Mouse (Mus musculus) liver, embryonic 14.5 days (tissue): Measurements from ENCODE around the gene Osbp2. TPM values are rescaled to one million over a fixed set of nuclear protein-coding genes. Genes with fewer than 3 reads are reported as not detected.

ENCODE experiments used
- ATAC-seq: fragments of 200-750 bp; cut with Nextera tagmentation; 2 replicates; pipeline ENCODE4 v1.8.0; 2017; ENCODE audit warnings: moderate number of reproducible peaks, mild to moderate bottlenecking, moderate library complexity; ENCODE audit not compliant: insufficient read depth
- DNase-seq, 3 experiments: peaks; one replicate each; pipeline ENCODE4 v3.0.0-alpha.2; 2012 to 2013; ENCODE audit warnings: low read depth in 3 of 3, low spot score in 3 of 3
- H3K27ac ChIP-seq: fragments of 300-500 bp; sonication (generic); 2 replicates; pipeline ENCODE4 v1.5.1; 2014; ENCODE audit warnings: moderate library complexity, mild to moderate bottlenecking, control low read depth, inconsistent platforms
- H3K27me3 ChIP-seq: fragments of 300-500 bp; sonication (generic); 2 replicates; pipeline ENCODE4 v1.6.1; 2014; ENCODE audit warnings: mild to moderate bottlenecking, low read length, moderate library complexity; ENCODE audit not compliant: control insufficient read depth, insufficient read depth
- H3K36me3 ChIP-seq: fragments of 300-500 bp; sonication (generic); replicated peaks from 2 replicates; pipeline ENCODE4 v1.6.1; 2014; ENCODE audit warnings: low read depth; ENCODE audit not compliant: control insufficient read depth, insufficient read depth
- H3K4me1 ChIP-seq, 2 experiments: fragments of 200-500 bp in 1 of 2; fragments of 300-500 bp in 1 of 2; sonication (generic) in 1 of 2; replicated peaks; 2 replicates each; pipeline ENCODE4 v1.6.1; 2012 to 2014; ENCODE audit warnings: antibody characterized with exemption in 1 of 2, inconsistent platforms in 1 of 2, low read length in 1 of 2; ENCODE audit not compliant: control insufficient read depth in 2 of 2, insufficient read depth in 2 of 2
- H3K4me2 ChIP-seq: fragments of 300-500 bp; sonication (generic); 2 replicates; pipeline ENCODE4 v1.6.1; 2014; ENCODE audit warnings: low read depth, mild to moderate bottlenecking, control low read depth, moderate library complexity
- H3K4me3 ChIP-seq, 2 experiments: fragments of 200-500 bp in 1 of 2; fragments of 300-500 bp in 1 of 2; sonication (generic) in 1 of 2; 2 replicates each; pipeline ENCODE4 v1.5.1; 2012 to 2014; ENCODE audit warnings: low read depth in 2 of 2, low read length in 2 of 2, mild to moderate bottlenecking in 2 of 2, control low read depth in 1 of 2, inconsistent platforms in 1 of 2, moderate library complexity in 1 of 2; ENCODE audit not compliant: insufficient read depth in 1 of 2
- H3K9ac ChIP-seq: fragments of 300-500 bp; sonication (generic); replicated peaks from 2 replicates; pipeline ENCODE4 v1.6.1; 2014; ENCODE audit warnings: mild to moderate bottlenecking, control low read depth, moderate library complexity
- H3K9me3 ChIP-seq: fragments of 300-500 bp; sonication (generic); 2 replicates; pipeline ENCODE4 v1.6.1; 2016; ENCODE audit warnings: low read length, mixed read lengths; ENCODE audit not compliant: control insufficient read depth
- CTCF ChIP-seq: IDR thresholded peaks from 2 replicates; pipeline ENCODE4 v1.5.1; 2016; ENCODE audit warnings: antibody characterized with exemption, low read depth, control low read depth
- EP300 ChIP-seq: IDR thresholded peaks from 2 replicates; pipeline ENCODE4 v1.6.1; 2016; ENCODE audit warnings: antibody characterized with exemption, low read depth
- WGBS: fragments of 180-500 bp; shearing (Covaris S2); extraction: QIAGEN DNeasy Blood & Tissue Kit; methylation state at CpG from one replicate; pipeline ENCODE4 v1.1.7; 2014; ENCODE audit not compliant: insufficient replicate concordance; 5-methylcytosine and 5-hydroxymethylcytosine counted together
- polyA plus RNA-seq, 2 experiments: library from polyadenylated mRNA; depleted of rRNA in 1 of 2; stranded (reverse) in 1 of 2; unstranded in 1 of 2; fragments of >200 nt; fragmentation: Nextera tagmentation in 1 of 2; extraction: Ambion mirVana in 1 of 2; gene quantifications; 2 replicates each; pipeline versions ENCODE4 v1.2.1 to v1.2.3; 2012 to 2014

Osbp2 gene
- polyA plus RNA-seq, 2 experiments, result 0.03 to 0.18 TPM

DNA sequence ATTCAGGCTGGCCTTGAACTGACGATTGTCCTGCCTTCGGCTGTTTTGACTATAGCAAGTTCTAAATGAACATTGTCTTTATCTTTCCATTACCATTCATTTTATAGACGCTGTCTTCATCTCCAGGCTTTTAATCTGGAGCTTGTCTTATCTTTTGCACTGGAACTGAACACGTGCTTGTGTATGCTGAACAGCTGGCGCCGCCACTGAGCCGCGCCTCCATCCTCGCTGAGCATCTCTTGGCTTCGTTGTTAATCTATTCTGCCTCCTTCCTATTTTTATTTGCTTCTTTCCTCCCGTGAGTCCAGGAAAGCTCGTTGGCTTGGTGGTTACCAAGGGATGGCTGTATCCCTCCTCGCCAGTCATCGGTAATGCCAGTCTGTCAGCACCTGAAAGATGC is 153.5 kb downstream of the Osbp2 start:
- H3K4me3 ChIP-seq, result no peak overlapping the region
- H3K9ac ChIP-seq, result no peak overlapping the region
- no peaks in the 10 kb centered on the region for H3K36me3 ChIP-seq
- TF ChIP-seq CTCF (no peak), EP300 (no peak)
- H3K4me2 ChIP-seq, result no peak overlapping the region
- no peaks in the 10 kb centered on the region for H3K4me1 ChIP-seq
- no peaks in the 10 kb centered on the region for H3K9me3 ChIP-seq
- no peak for DNase-seq
- no peak for ATAC-seq
- WGBS, result 44% methylated on average over 14 of the region's 14 CpGs
- no peak overlapping the region for H3K27ac ChIP-seq
- H3K27me3 ChIP-seq, result no peaks in the 10 kb centered on the region; the same call in 1 of the 2 replicates

DNA sequence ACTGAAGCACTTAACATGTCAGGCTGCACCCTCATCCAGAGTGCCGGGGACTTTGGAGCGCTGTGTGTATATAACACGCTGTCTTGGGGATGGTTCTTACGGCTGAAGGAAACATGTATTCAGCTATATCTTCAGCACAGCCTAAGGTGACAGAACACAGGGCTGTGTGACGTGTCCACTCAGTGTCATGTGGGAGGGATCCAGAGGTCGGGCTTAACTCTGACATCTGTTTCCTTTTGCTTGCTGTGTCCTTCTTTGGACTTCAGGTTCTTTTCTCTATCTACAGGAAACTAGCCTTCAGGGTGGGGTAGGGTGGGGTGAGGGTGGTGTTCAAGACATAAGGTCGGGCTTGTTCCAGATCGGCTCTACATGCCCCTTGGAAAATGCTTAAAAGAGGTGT is 156.6 kb downstream of the Osbp2 start:
- H3K27me3 ChIP-seq, result no peaks in the 10 kb centered on the region; the same call in 1 of the 2 replicates
- H3K27ac ChIP-seq, result no peak overlapping the region
- H3K9ac ChIP-seq, result no peak overlapping the region
- no peak overlapping the region for H3K4me2 ChIP-seq
- ATAC-seq (peak; percentile 43), DNase-seq (no peak)
- 33% methylated on average over 8 of the region's 8 CpGs for WGBS
- no peaks in the 10 kb centered on the region for H3K36me3 ChIP-seq
- TF ChIP-seq EP300 (no peak), CTCF (no peak)
- no peak overlapping the region for H3K4me3 ChIP-seq
- H3K9me3 ChIP-seq, result no peaks in the 10 kb centered on the region
- no peaks in the 10 kb centered on the region for H3K4me1 ChIP-seq

DNA sequence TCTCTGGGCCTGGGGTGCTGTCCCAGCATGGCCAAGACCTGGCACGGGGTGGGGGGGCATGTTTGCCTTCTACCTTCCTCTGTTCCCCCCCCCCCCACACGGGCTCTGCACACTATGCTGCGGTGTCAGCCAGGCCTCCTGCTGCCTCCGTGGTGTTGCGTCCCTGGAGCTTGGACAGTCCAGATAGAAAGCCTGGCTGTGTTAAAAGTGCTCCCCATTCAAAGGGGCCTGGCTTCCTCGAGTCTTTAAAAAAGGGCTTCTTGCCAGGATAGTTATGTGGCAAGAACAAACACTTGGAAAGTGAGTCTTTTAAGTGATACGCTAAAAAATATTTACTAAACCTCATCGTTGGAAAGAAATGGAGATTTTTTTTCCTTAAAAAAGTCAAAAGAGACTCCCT is 159.3 kb downstream of the Osbp2 start:
- H3K36me3 ChIP-seq, result no peaks in the 10 kb centered on the region
- TF ChIP-seq EP300 (no peak), CTCF (no peak)
- no peak overlapping the region for H3K4me3 ChIP-seq
- no peak overlapping the region for H3K9ac ChIP-seq
- no peak for DNase-seq
- no peak overlapping the region for H3K4me2 ChIP-seq
- no peaks in the 10 kb centered on the region; the same call in 1 of the 2 replicates for H3K27me3 ChIP-seq
- H3K4me1 ChIP-seq, result no peaks in the 10 kb centered on the region
- WGBS, result 72% methylated on average over 8 of the region's 8 CpGs
- H3K9me3 ChIP-seq, result no peaks in the 10 kb centered on the region
- H3K27ac ChIP-seq, result no peak overlapping the region
- no peak for ATAC-seq

DNA sequence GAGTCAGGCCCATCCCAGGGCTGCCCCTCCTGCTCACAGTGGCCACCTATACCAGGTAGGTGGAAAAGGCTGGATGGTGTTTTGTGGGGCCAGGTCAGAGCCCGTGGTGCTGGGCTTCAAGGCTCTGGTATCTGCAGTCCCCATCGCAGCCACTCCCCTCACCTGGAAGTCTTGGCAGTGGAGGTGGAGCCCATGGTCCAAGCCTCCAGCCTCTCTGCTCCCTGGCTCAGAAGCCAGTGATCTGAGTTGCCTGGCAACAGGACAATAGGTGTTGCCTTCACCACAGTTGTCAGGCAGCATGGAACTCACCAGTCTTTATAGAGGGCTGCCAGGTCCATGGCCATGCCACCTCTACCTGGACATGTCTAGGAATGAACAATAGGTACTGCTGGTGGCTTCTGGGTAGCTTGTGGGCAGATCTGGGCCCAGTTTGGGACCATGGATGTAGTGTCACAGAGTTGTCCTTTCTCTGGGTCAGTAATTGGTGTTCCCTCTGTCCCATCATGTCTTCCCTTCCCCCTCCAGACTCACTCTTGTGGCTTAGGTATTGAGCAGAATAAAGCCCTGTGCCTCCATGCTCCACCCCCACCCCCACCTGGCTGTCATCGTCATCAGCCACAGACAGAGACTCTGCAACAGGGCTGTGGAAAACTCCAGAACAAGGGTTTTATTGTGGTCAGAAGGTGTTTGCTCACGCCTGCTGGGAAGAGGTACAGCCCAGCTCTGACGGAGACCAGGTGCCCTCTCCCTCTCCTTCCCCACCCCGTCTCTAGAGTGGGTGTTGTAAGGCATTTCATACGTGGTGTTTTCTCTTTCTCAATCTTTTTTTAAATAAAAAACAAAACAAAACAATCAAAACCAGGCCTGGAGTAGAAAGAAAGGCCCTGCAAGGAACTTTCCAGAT is 160.4 kb downstream of the Osbp2 start:
- DNase-seq (no peak), ATAC-seq (no peak)
- no peaks in the 10 kb centered on the region for H3K36me3 ChIP-seq
- H3K9me3 ChIP-seq, result no peaks in the 10 kb centered on the region
- TF ChIP-seq EP300, result no peak
- no peak for TF ChIP-seq CTCF
- no peak overlapping the region for H3K4me2 ChIP-seq
- no peaks in the 10 kb centered on the region for H3K4me1 ChIP-seq
- no peak overlapping the region for H3K27ac ChIP-seq
- H3K4me3 ChIP-seq, result no peak overlapping the region
- no peak overlapping the region for H3K9ac ChIP-seq
- no peaks in the 10 kb centered on the region; the same call in 1 of the 2 replicates for H3K27me3 ChIP-seq
- WGBS, result 52% methylated on average over 7 of the region's 7 CpGs

DNA sequence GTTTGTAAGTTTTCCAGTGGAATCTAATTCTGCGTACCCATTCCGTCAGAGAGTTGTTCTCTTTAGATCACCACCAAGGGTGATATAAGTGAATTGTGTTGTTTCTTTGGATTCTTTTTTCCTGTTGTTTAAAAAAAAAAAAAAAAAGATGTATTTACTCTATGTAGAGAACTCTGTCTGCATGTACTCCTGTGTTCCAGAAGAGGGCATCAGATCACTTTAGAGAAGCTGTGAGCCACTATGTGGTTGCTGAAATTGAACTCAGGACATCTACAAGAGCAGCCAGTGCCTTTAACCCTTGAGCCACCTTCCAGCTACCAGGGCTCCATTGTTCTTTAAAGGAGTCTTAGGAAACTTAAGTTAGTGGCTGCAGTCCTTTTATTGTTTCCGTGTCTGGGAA is 166.3 kb downstream of the Osbp2 start:
- H3K9me3 ChIP-seq, result no peaks in the 10 kb centered on the region
- TF ChIP-seq CTCF, result no peak
- TF ChIP-seq EP300, result no peak
- no peak for ATAC-seq
- no peaks in the 10 kb centered on the region for H3K36me3 ChIP-seq
- H3K4me1 ChIP-seq, result no peaks in the 10 kb centered on the region
- no peak overlapping the region for H3K27ac ChIP-seq
- DNase-seq, result no peak
- no peak overlapping the region for H3K9ac ChIP-seq
- no peak overlapping the region for H3K4me3 ChIP-seq
- no peak overlapping the region for H3K4me2 ChIP-seq
- 64% methylated on average over 3 of the region's 3 CpGs for WGBS
- no peaks in the 10 kb centered on the region for H3K27me3 ChIP-seq
